Mouse (Mus musculus) adrenal gland, postnatal 10 days (tissue): Measurements from ENCODE around the gene Notch2. TPM values are rescaled to one million over a fixed set of nuclear protein-coding genes. Genes with fewer than 3 reads are reported as not detected.
A peak's percentile ranks its signal among the peaks of the same experiment; 100 is the strongest.

ENCODE experiments used
- DNase-seq: peaks from one replicate; pipeline ENCODE4 v3.0.0; 2021; ENCODE audit warnings: mixed read lengths
- total RNA-seq, 2 experiments: library from RNA; stranded (reverse); gene quantifications; 2 replicates each; pipeline ENCODE4 v1.2.3; 2021

Notch2 gene
- total RNA-seq, 2 experiments from 2014 or later: 37.0 to 48.5 TPM

GRCm38 (mm10) chr3:97994818-97995217, 18.5 kb upstream of the Notch2 start:
- no peak for DNase-seq

- no peak for DNase-seq
Observed at GRCm38 (mm10) chr3:97998349-97998748, 15.0 kb upstream of the Notch2 start.

DNA sequence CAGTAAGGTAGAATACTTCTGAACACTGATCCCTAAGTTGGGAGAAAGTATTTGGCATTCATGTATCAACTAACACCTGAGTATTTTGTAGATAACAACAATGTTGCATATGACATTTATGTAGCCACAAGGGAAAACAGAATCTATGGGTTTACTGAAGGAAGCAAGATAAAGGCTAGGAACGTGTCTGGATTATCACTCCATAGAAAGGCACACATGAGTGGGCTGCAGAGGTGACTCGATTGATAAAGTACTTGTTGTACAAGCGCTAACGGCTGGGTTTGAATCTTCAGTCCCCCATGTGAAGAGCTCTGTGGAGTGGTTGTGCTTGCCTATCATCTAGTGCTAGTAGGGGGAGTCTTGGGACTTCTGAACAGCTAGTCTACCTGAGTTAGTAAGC, 9.8 kb upstream of the Notch2 start:
- DNase-seq: no peak

DNA sequence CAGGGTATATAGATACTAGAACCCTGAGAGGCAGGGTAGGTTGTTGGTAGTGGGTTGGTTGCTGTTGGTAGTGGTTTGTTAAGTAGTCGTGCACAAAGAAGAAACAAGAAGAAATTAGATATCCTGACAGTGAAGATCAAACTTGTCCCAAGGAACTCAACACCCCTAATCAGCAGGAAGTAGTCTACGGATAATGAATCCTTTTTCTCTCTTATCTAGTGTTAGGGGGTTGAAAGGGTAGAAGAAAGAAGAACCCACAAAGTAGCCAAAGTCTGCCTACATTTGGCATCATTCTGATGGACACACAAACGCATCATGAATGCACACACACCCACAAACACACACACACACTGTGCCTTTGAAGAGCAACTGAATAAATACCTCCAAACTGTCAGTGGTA, 9.1 kb upstream of the Notch2 start:
- DNase-seq: no peak

GRCm38 (mm10) chr3:98005306-98005705, 8.0 kb upstream of the Notch2 start:
- no peak for DNase-seq

DNA sequence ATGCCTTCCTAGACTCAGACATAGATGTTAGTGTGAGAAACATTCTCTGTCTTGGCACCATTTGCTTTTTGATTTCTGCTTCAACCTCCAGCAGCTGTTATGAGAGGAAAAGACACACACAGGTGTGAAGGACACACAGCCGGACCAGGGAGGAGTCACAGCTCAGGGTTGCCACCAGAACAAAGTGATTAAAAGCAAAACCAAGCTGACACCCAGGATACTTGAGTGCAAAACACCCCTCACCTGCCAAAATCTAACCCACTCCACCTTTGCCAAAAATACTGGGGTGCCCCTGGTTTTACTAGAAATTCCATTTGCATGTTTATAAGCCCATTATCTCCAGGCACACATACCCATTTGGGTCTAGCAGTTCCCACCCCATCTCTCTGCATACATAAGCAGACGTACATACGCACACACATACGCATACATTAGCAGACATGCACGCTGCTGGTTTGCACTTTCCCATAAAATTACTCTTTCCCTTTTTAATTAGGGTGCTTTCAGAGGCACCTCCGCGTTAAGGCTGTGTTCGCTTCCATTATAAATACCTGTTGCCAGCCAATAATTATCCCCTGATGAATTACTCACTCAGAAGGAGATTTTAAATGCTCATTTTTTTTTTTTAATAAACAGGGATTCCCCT, 7.2 kb upstream of the Notch2 start:
- no peak for DNase-seq

DNA sequence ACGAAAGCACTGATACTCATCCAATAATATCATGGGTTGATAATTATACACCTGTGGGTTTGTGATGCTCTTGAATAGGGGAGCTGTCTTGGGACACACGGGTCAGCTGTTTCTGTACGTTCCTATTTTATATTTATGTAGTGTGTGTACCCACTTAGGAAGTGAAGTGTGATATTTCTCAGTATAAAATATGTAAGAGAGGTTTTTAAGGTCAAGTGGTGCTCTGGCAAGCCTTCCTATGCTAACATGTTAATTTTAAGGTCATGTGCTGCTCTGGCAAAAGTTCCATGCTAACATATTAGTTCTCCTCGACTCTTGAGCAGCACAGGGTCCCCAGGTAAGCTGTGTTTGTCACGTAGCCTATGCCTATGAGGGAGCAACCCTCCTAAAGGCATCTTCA, 6.4 kb upstream of the Notch2 start:
- DNase-seq: no peak

DNA sequence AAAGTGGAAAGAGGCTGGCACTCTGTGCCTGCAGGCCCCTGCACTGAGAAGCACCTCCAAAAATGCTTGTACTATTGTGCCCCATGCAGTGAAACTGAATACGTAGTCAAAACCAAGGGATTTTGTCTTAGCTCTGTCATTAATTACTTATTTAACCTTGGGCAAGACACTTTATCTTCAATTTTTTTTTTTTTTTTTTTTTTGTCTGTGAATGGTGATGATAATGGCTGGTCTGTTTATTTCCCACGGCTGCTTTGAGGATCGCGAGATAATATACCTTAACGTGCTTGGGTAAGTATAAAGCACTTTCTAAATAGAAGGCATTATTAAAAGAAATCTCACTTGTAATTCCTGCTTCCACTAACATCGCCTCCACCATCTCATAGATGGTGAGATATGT, 5.2 kb upstream of the Notch2 start:
- DNase-seq: no peak

- peak; percentile 26 for DNase-seq
Observed at GRCm38 (mm10) chr3:98009190-98009840, 4.0 kb upstream of the Notch2 start.

DNA sequence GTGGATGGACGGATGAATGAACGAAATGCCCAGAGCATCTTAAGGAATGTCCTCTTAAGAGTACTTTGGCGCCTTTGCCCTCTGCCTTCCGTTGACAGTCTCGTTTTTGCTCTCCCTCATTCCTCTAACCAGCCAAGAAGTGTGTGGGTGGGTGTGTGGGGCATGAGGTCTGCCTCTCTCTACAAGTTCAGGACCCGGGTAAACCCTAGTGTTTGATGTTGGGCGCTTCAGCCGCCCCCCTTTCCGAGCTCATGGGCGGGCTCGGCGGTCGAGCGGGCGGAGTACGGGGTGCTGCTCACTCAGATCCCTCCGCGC, 284 bp upstream of the Notch2 start:
- DNase-seq: no peak

- no peak for DNase-seq
Observed at GRCm38 (mm10) chr3:98015205-98016171, 2.2 kb downstream of the Notch2 start.

DNA sequence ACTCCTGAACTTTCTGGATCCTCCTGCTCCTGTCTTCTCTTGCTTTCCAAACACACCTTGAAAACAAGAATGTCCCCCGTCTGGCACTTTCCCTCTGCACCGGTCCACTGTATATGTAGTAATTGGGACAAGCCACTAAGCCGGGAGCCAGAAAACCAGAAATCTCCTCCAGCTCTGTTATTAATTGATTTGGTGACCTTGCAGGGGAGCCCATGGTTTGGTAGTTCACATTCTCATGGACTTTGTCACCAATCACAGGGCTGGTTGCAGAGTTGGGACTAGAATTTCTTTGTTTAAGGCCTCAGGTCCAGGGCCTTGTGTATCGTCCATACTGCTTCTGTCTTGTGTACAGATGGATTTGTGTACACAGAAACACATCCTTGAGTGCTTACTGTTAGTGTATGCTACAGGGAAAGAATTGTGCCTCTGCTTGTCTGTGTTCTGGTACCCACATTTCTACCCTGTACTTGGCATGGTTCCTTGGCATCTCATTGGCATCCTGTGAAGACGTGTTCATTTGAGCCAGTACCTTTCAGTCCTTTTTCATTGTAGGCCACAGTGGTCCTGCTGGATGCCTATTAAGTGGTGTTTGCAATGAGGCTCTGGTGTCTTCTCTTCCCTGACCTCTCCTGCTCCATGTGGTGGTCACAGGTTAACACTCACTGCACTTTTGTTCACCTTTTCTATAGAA, 3.7 kb downstream of the Notch2 start:
- DNase-seq: peak; percentile 32

DNA sequence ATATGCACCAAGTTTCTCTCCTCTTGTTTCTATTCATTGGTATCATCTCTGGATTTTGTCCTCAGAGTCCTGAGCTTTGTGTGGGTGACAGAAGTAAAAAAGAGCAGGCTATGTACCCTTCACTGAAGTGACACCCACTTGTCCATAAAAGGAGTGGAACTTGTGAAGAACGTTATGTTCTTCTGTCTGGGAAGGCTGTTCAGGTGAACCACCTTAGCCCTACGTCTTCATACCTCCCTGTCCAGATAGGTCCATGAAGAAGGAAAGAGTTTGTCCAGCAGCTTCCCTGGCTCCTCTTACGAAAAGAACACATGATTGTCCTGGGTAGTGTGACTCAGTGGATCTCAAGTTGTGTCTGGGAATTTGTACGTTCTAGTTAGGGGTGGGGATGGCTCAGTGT, 4.9 kb downstream of the Notch2 start:
- no peak for DNase-seq

DNA sequence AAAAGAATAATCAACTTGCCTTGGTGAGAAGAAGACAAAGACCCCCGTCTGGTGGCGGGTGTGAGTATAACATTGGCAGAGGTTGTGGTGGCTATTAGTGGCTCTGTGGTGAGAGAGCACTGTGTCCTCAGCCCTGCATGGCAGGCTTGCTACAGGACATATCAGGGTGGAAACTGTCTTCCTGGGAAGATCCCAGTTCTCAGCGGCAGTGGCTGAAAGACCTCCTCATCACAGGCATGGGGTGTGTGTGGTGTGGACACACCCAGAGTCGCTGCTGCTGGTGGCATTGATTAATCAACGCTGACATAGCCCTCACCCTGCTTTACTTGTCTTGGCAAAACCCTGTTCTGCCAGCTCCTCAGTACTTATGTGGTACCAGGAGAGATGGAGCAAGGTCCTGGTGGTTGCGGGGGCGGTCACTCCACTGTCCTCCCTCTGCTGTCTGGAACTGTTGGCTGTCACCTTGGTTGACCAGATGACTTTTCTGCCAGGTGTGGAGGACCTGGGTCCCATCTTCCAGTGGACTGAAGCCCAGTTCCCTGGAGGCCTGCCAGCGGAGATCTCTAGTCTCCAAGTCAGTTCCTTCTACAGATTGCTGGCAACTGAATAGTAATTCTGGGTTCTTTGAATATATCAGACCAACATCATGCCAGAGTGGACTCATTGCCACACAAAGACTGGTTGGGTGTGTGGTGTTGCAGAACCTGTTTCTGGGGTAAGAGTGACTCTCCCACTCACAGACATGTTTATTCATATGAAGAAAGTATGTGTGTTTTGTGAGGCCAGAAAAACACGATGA, 7.3 kb downstream of the Notch2 start:
- no peak for DNase-seq

- DNase-seq: peak; percentile 55
Observed at GRCm38 (mm10) chr3:98024288-98024848, 11.0 kb downstream of the Notch2 start.

DNA sequence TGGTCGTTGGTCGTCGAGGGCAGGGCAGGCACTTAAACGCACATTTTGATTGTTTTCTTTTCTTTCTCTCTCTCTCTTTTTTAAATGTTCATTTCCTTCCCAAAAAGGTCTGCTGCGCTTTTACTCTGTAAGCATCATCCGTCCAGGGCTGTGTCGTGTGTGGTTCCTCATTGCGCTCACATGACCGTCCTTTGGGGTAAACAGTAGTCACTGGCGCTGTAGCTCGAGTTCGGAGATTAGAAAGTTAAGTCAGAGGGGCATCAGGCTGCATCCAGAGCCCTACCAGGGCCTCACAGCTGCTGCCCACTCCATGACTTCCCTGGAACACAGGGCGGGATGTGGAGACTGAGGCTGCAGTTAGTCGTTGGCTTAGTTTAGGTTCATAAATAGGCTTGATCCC, 12.2 kb downstream of the Notch2 start:
- no peak for DNase-seq

DNA sequence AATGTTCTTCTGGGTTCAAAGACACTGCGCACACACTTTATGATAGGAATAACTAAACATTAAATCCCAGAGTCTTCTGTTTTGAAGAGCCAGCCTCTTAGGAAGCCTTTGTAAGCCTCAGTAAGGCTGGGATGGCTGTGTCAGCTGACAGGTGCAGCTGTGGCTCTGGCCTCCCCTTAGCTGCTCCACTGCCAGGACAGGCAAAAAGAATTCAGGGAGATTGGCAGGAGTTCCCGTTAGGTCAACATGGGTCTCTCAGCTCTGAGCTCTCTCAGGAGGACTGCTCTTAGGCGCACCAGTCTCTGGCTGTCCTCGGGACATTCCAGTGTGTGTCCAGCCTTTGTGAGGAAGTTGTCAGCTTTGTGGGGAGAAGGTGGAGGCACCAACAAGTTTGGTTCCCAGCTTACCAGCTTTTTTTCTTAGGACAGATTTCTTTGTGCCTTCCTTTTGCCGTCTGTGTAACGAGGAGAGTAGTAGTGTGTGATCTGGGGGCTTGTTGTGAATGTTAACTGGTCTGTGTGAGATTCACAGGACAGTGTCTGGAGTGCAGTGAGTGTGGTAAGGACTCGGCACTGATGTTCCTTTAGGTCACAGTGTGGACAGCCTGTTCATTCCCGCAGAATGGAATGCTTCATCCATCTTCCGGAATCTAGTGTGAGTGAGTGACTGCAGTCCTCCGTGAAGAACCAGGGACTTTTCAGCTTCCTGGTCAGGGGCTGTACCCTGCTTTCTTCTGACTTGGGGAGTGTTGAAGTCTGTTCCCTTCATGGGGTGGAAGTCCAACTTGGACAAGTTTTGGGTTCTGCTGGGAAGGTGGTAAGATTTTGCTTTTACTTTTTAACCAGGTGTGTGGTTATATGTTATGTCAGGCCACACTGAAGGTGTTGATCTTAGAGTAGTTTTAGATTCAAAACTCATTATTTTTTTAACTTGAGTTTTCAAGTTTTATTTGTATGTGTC, 12.9 kb downstream of the Notch2 start:
- no peak for DNase-seq

- peak; percentile 51 for DNase-seq
Observed at GRCm38 (mm10) chr3:98027371-98027774, 14.0 kb downstream of the Notch2 start.

GRCm38 (mm10) chr3:98028072-98028471, 14.7 kb downstream of the Notch2 start:
- DNase-seq: no peak

- no peak for DNase-seq
Observed at GRCm38 (mm10) chr3:98028936-98029335, 15.6 kb downstream of the Notch2 start.
